ENCODE assay signal across 35 mouse cellular contexts in the genomic region with DNA sequence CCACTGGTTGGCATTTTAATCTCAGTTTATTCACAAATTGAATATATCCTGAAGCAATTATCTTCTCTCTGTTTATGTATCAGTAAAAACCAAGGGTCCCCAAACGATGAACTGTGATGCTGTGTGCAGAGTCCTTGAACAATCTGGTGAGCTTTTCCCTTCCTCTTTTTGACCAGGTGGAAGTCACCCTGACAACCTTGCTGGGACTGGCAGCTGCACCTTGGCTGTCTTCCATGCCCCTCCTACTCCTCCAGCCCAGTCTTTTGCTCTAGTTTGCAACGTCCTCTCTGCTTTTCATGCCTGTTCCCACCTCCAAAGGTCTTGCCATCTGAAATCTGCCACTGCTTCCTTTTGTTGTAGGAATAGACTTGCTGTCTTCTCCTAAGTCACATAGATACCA. TPM values are rescaled to one million over a fixed set of nuclear protein-coding genes. Genes with fewer than 3 reads are reported as not detected.
DNase-seq lines count a peak whose midpoint lies in the region; ATAC-seq and TF ChIP-seq lines count a peak whose summit lies in the region.
"Had no signal": no experiment of that assay in that cellular context is flagged by ENCODE, and none has a peak within 500 bp of the region (broad histone marks: within the 10 kb centered on the region; RNA-seq: fewer than 3 reads in every experiment).

No protein-coding gene starts in this region.

- 15% methylated on average over 2 of the region's 2 CpGs for WGBS in kidney, adult 2 months
- WGBS in kidney, embryonic 16.5 days = 37% methylated on average over 2 of the region's 2 CpGs
- 34% methylated on average over 2 of the region's 2 CpGs for WGBS in intestine, embryonic 16.5 days

- H3K9me3 ChIP-seq in kidney, embryonic 16.5 days (ENCODE audit: low read length) = 0 out of 2 replicates have a peak, but pooled peaks cover 3% of the 10 kb centered on the region
- peaks cover 3% of the 10 kb centered on the region; the same call in 1 of the 2 replicates for H3K9me3 ChIP-seq in intestine, embryonic 16.5 days (ENCODE audit: control insufficient read depth, low read length)
- H3K9me3 ChIP-seq: forebrain, embryonic 12.5 days; hindbrain, embryonic 15.5 days; midbrain, embryonic 13.5 days had no signal

- ATAC-seq in kidney, embryonic 16.5 days (ENCODE audit: low FRiP score, low TSS enrichment) = no peak
- ATAC-seq in intestine, embryonic 16.5 days = no peak
- ATAC-seq: midbrain, embryonic 13.5 days; Patski had no signal

- peak overlapping the region; percentile 94 for H3K27ac ChIP-seq in kidney, adult 2 months (ENCODE audit: insufficient read depth, low read depth, low read length)
- H3K27ac ChIP-seq in kidney, embryonic 16.5 days (ENCODE audit: low read length) = no peak overlapping the region
- no peak overlapping the region for H3K27ac ChIP-seq in intestine, embryonic 16.5 days (ENCODE audit: low read length)
- H3K27ac ChIP-seq: forebrain, embryonic 12.5 days; gastrocnemius, adult 2 months; hindbrain, embryonic 15.5 days; limb, embryonic 12.5 days; midbrain, embryonic 13.5 days had no signal

- no peak for TF ChIP-seq CTCF in kidney, adult 2 months (conservative IDR thresholded peaks at IDR 0.05; ENCODE audit: insufficient read depth, insufficient read length, low read depth, low read length)
- no peak for TF ChIP-seq CTCF in brain, embryonic 14.5 days (IDR thresholded peaks at IDR 0.05; ENCODE audit: borderline replicate concordance, extremely low read depth, insufficient read depth, insufficient read length)

- peak; percentile 32 for DNase-seq in adrenal gland, postnatal 14 days
- no peak for DNase-seq in adrenal gland, adult 18-20 months (ENCODE audit: low spot score in 2 of 2)
- DNase-seq in kidney, adult 2 months = peak; percentile 80
- DNase-seq in brain, embryonic 14.5 days (ENCODE audit: low read depth) = peak; percentile 17
- DNase-seq in kidney, postnatal 14 days = peak; percentile 77
- no peak for DNase-seq in urinary bladder, postnatal 4 days (ENCODE audit: low spot score in 2 of 2)
- DNase-seq: adrenal gland, adult 8-10 months; cerebellum, adult 8-10 months; gastrocnemius, adult 2 months; heart, postnatal 4 days; layer of hippocampus, postnatal 36 days; liver, postnatal 0 days; lung, postnatal 10 days; retina, postnatal 1 day; right cerebral cortex, postnatal 25 days; spleen, adult 18-20 months had no signal

- no peak overlapping the region for H3K4me3 ChIP-seq in kidney, adult 2 months (ENCODE audit: insufficient read depth, low read depth, low read length)
- no peak overlapping the region for H3K4me3 ChIP-seq in kidney, embryonic 16.5 days (ENCODE audit: low read length)
- H3K4me3 ChIP-seq in intestine, embryonic 16.5 days (ENCODE audit: low read length) = no peak overlapping the region
- H3K4me3 ChIP-seq: forebrain, embryonic 12.5 days; gastrocnemius, adult 2 months; hindbrain, embryonic 15.5 days; limb, embryonic 12.5 days; midbrain, embryonic 13.5 days had no signal

- no peak overlapping the region for H3K4me2 ChIP-seq in kidney, embryonic 16.5 days (replicated peaks; ENCODE audit: low read depth, low read length)
- no peak overlapping the region for H3K4me2 ChIP-seq in intestine, embryonic 16.5 days (ENCODE audit: low read depth, low read length)
- H3K4me2 ChIP-seq: forebrain, embryonic 12.5 days; hindbrain, embryonic 15.5 days; limb, embryonic 12.5 days; liver, embryonic 11.5 days; midbrain, embryonic 13.5 days had no signal

- H3K9ac ChIP-seq in kidney, embryonic 16.5 days (replicated peaks; ENCODE audit: low read length) = no peak overlapping the region
- no peak overlapping the region for H3K9ac ChIP-seq in intestine, embryonic 16.5 days (ENCODE audit: low read depth, low read length)
- H3K9ac ChIP-seq: forebrain, embryonic 12.5 days; hindbrain, embryonic 15.5 days; limb, embryonic 12.5 days; liver, postnatal 0 days; midbrain, embryonic 13.5 days had no signal

- no peaks in the 10 kb centered on the region for H3K27me3 ChIP-seq in kidney, adult 2 months (replicated peaks; ENCODE audit: control insufficient read depth, insufficient read depth, low read length)
- no peaks in the 10 kb centered on the region for H3K27me3 ChIP-seq in kidney, embryonic 16.5 days (ENCODE audit: insufficient read depth, low read length)
- no peaks in the 10 kb centered on the region for H3K27me3 ChIP-seq in intestine, embryonic 16.5 days (replicated peaks; ENCODE audit: control insufficient read depth, insufficient read depth, low read length)
- H3K27me3 ChIP-seq: forebrain, embryonic 12.5 days; hindbrain, embryonic 15.5 days; limb, embryonic 12.5 days; midbrain, embryonic 13.5 days had no signal

- peaks cover 5% of the 10 kb centered on the region; the same call in 1 of the 2 replicates for H3K4me1 ChIP-seq in kidney, adult 2 months (ENCODE audit: control insufficient read depth, insufficient read depth, low read length)
- no peaks in the 10 kb centered on the region for H3K4me1 ChIP-seq in kidney, embryonic 16.5 days (ENCODE audit: insufficient read depth, low read length)
- H3K4me1 ChIP-seq in intestine, embryonic 16.5 days (ENCODE audit: control insufficient read depth, insufficient read depth, low read length) = no peaks in the 10 kb centered on the region
- H3K4me1 ChIP-seq: limb, embryonic 12.5 days had no signal

- no peaks in the 10 kb centered on the region for H3K36me3 ChIP-seq in kidney, adult 2 months (ENCODE audit: control insufficient read depth, insufficient read depth, low read length)
- H3K36me3 ChIP-seq in kidney, embryonic 16.5 days (ENCODE audit: insufficient read depth, low read length) = no peaks in the 10 kb centered on the region
- H3K36me3 ChIP-seq in intestine, embryonic 16.5 days (ENCODE audit: control insufficient read depth, insufficient read depth, low read length) = no peaks in the 10 kb centered on the region
- H3K36me3 ChIP-seq: forebrain, embryonic 12.5 days; G1E; hindbrain, embryonic 15.5 days; limb, embryonic 12.5 days; midbrain, embryonic 13.5 days had no signal

- TF ChIP-seq POLR2A in kidney, adult 2 months (IDR thresholded peaks at IDR 0.05; ENCODE audit: low read depth, low read length) = no peak
- TF ChIP-seq POLR2A in brain, embryonic 14.5 days (IDR thresholded peaks at IDR 0.05; ENCODE audit: borderline replicate concordance, extremely low read depth, insufficient read depth, insufficient read length, poor library complexity, severe bottlenecking) = no peak

RNA-seq across cellular contexts. Expression of a gene that starts 3.5 kb away (rescaled TPM):
- not detected in 2 replicates for total RNA-seq in adrenal gland, postnatal 14 days (2021)
- total RNA-seq in adrenal gland, adult 18-20 months (2021) = not detected
- 76.0 and 79.1 TPM in 2 replicates for polyA plus RNA-seq in kidney, adult 2 months (2012; rRNA removed)
- polyA plus RNA-seq in kidney, embryonic 16.5 days (2015; fragmentation: Nextera tagmentation; extraction: Ambion mirVana) = 18.8 and 19.2 TPM in 2 replicates
- polyA plus RNA-seq in brain, embryonic 14.5 days (2012; rRNA removed) = not detected in 2 replicates
- polyA plus RNA-seq in intestine, embryonic 16.5 days (2015; fragmentation: Nextera tagmentation; extraction: Ambion mirVana) = not detected in 2 replicates
- total RNA-seq: adrenal gland, adult 8-10 months; gastrocnemius, adult 2 months; gastrocnemius, postnatal 4 days; heart, postnatal 4 days; layer of hippocampus, adult 8-10 months; layer of hippocampus, postnatal 36 days; left cerebral cortex, postnatal 14 days; megakaryocyte progenitor cell, adult 5-6 weeks had no signal
- polyA plus RNA-seq: cortical plate, adult 2 months; embryonic facial prominence, embryonic 11.5 days; forebrain, embryonic 12.5 days; G1E; hindbrain, embryonic 15.5 days; intestine, embryonic 14.5 days; limb, embryonic 12.5 days; liver, embryonic 11.5 days; liver, postnatal 0 days; midbrain, embryonic 13.5 days; neural tube, embryonic 11.5 days; urinary bladder, adult 2 months had no signal

RNA-seq across cellular contexts. Expression of a gene that starts 24.7 kb away (rescaled TPM):
- 0.22 and 0.26 TPM in 2 replicates for total RNA-seq in adrenal gland, postnatal 14 days (2021)
- total RNA-seq in adrenal gland, adult 18-20 months (2021) = under 1 TPM; 0.29 to 0.43 TPM
- 0.81 and 0.84 TPM in 2 replicates for polyA plus RNA-seq in kidney, adult 2 months (2012; rRNA removed)
- 2.2 and 2.6 TPM in 2 replicates for polyA plus RNA-seq in kidney, embryonic 16.5 days (2015; fragmentation: Nextera tagmentation; extraction: Ambion mirVana)
- 0.82 and 0.94 TPM in 2 replicates for polyA plus RNA-seq in brain, embryonic 14.5 days (2012; rRNA removed)
- polyA plus RNA-seq in intestine, embryonic 16.5 days (2015; fragmentation: Nextera tagmentation; extraction: Ambion mirVana) = 0.09 and 0.15 TPM in 2 replicates
- total RNA-seq: gastrocnemius, adult 2 months; gastrocnemius, postnatal 4 days had no signal
- polyA plus RNA-seq: G1E; Patski; testis, adult 2 months had no signal

Comparison
In these comparisons a context has a peak if more than half of its experiments do, and no peak if none do; other contexts are left out.
1. DNase-seq: peak in adrenal gland, postnatal 14 days (single experiment), kidney, adult 2 months (single experiment), brain, embryonic 14.5 days (single experiment) and kidney, postnatal 14 days (single experiment); none in adrenal gland, adult 18-20 months (0 of 2) and urinary bladder, postnatal 4 days (0 of 2).
2. RNA of a gene that starts 3.5 kb away (polyA plus RNA-seq): 76.0 to 79.1 TPM in kidney, adult 2 months and 18.8 to 19.2 TPM in kidney, embryonic 16.5 days; not detected in brain, embryonic 14.5 days and not detected in intestine, embryonic 16.5 days; every median in the first group is over 10 times any median in the second.